Mouse (Mus musculus) CH12.LX (cell line): Measurements from ENCODE around the gene Chac1.

ENCODE experiments used
- CTCF ChIP-seq, 2 experiments: IDR thresholded peaks in 1 of 2; conservative IDR thresholded peaks in 1 of 2; 2 replicates each; pipeline ENCODE4 v1.5.1; 2011 to 2012; ENCODE audit warnings: low read depth in 2 of 2, low read length in 2 of 2, improper control_type of control experiment in 1 of 2, inconsistent platforms in 1 of 2, mild to moderate bottlenecking in 1 of 2, moderate library complexity in 1 of 2
- E2F4 ChIP-seq: IDR thresholded peaks from 2 replicates; pipeline ENCODE4 v1.6.1; 2011; ENCODE audit warnings: low read depth, low read length, improper control_type of control experiment; ENCODE audit not compliant: insufficient replicate concordance
- EP300 ChIP-seq: IDR thresholded peaks from 2 replicates; pipeline ENCODE4 v1.6.1; 2011; ENCODE audit warnings: low read length, improper control_type of control experiment
- MAX ChIP-seq: IDR thresholded peaks from 2 replicates; pipeline ENCODE4 v1.6.1; 2011; ENCODE audit warnings: low read length, improper control_type of control experiment
- NRF1 ChIP-seq: IDR thresholded peaks from 2 replicates; pipeline ENCODE4 v1.6.1; 2014; ENCODE audit warnings: low read depth, mild to moderate bottlenecking, inconsistent platforms, low read length, improper control_type of control experiment, moderate library complexity
- ZKSCAN1 ChIP-seq: IDR thresholded peaks from 2 replicates; pipeline ENCODE4 v1.6.1; 2012; ENCODE audit warnings: low read depth, inconsistent platforms, low read length, improper control_type of control experiment, borderline replicate concordance
- ZNF384 ChIP-seq: IDR thresholded peaks from 2 replicates; pipeline ENCODE4 v1.6.1; 2012; ENCODE audit warnings: low read depth, low read length, improper control_type of control experiment, inconsistent platforms

DNA sequence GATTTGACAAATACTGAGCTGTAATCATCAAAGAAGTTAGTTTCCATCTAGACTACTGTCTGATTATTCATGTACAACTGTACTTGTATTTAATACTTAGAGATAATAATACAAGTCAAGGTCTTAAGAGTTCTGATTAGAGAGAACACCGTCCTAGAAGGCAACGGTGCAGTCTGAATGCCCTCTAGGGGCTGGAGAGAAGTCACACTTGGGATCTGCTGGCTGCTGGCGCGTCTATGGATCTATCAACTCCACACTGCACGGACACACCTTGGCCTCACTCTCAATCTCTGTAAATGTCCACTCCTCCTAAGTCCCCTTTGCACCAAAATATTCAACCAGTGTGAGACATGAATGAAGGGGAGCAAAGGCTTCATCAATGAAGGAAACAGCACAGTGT is 47.2 kb downstream of the Chac1 start:
- TF ChIP-seq EP300 = no peak
- no peak for TF ChIP-seq MAX
- peak in 1 of 2 experiments; percentile 31; a peak in 2 of 4 replicates for TF ChIP-seq CTCF (conservative IDR thresholded peaks at IDR 0.05 in 1 of 2, IDR thresholded peaks at IDR 0.05 in 1 of 2; ENCODE audit: low read depth in 2 of 2, low read length in 2 of 2)
- TF ChIP-seq ZKSCAN1 = no peak
- TF ChIP-seq E2F4 = no peak
- no peak for TF ChIP-seq ZNF384
- no peak for TF ChIP-seq NRF1
